12 mouse cellular contexts compared by ENCODE assay signal in genomic region chr5:73206722-73207121, GRCm38 (mm10). TPM values are rescaled to one million over a fixed set of nuclear protein-coding genes. Genes with fewer than 3 reads are reported as not detected.
DNase-seq lines count a peak whose midpoint lies in the region; ATAC-seq and TF ChIP-seq lines count a peak whose summit lies in the region.
"Had no signal": no experiment of that assay in that cellular context is flagged by ENCODE, and none has a peak within 500 bp of the region (broad histone marks: within the 10 kb centered on the region; RNA-seq: fewer than 3 reads in every experiment).

No protein-coding gene starts in this region.

- no peaks in the 10 kb centered on the region for H3K9me3 ChIP-seq in liver, postnatal 0 days (ENCODE audit: low read length)
- no peaks in the 10 kb centered on the region for H3K9me3 ChIP-seq in liver, embryonic 11.5 days (ENCODE audit: control insufficient read depth, low read length)
- H3K9me3 ChIP-seq: embryonic facial prominence, embryonic 15.5 days had no signal

- H3K4me2 ChIP-seq in liver, postnatal 0 days (ENCODE audit: low read depth, low read length): 0 out of 2 replicates have a peak overlapping the region, but pooled peaks have one; percentile 39
- H3K4me2 ChIP-seq in liver, embryonic 11.5 days: no peak overlapping the region
- H3K4me2 ChIP-seq: embryonic facial prominence, embryonic 15.5 days had no signal

- no peaks in the 10 kb centered on the region for H3K27me3 ChIP-seq in heart, adult 2 months (ENCODE audit: control insufficient read depth, insufficient read depth, low read length)
- no peaks in the 10 kb centered on the region for H3K27me3 ChIP-seq in liver, postnatal 0 days (ENCODE audit: insufficient read depth, low read length)
- H3K27me3 ChIP-seq in liver, embryonic 11.5 days (replicated peaks; ENCODE audit: control insufficient read depth, insufficient read depth, low read length): no peaks in the 10 kb centered on the region
- H3K27me3 ChIP-seq: embryonic facial prominence, embryonic 15.5 days had no signal

- no peak for DNase-seq in heart, adult 2 months
- DNase-seq in heart, adult 18-20 months: no peak
- DNase-seq in liver, postnatal 0 days: no peak
- no peak for DNase-seq in liver, embryonic 11.5 days (ENCODE audit: low spot score)
- peak; percentile 64 for DNase-seq in thymus, postnatal 4 days
- no peak for DNase-seq in adrenal gland, adult 18-20 months (ENCODE audit: low spot score in 2 of 2)
- DNase-seq: adrenal gland, postnatal 25 days; gastrocnemius, postnatal 10 days had no signal

- H3K4me3 ChIP-seq in heart, adult 2 months: no peak overlapping the region
- no peak overlapping the region for H3K4me3 ChIP-seq in liver, postnatal 0 days (ENCODE audit: low read depth, low read length)
- H3K4me3 ChIP-seq in liver, embryonic 11.5 days (ENCODE audit: low read depth, low read length): no peak overlapping the region
- H3K4me3 ChIP-seq: embryonic facial prominence, embryonic 15.5 days had no signal

- 50% methylated on average over 9 of the region's 9 CpGs for WGBS in heart, adult 2 months
- WGBS in liver, postnatal 0 days (ENCODE audit: insufficient replicate concordance): 45% methylated on average over 9 of the region's 9 CpGs
- WGBS in liver, embryonic 11.5 days: 60% methylated on average over 9 of the region's 9 CpGs

- TF ChIP-seq POLR2A in heart, adult 2 months (IDR thresholded peaks at IDR 0.05; ENCODE audit: insufficient read depth, low read depth, low read length): no peak

- peaks cover 9% of the 10 kb centered on the region for H3K36me3 ChIP-seq in heart, adult 2 months (ENCODE audit: control insufficient read depth, insufficient read depth, low read length)
- no peaks in the 10 kb centered on the region for H3K36me3 ChIP-seq in liver, postnatal 0 days (replicated peaks; ENCODE audit: insufficient read depth, low read length)
- no peaks in the 10 kb centered on the region; the same call in 1 of the 2 replicates for H3K36me3 ChIP-seq in liver, embryonic 11.5 days (ENCODE audit: control insufficient read depth, insufficient read depth, low read length)
- H3K36me3 ChIP-seq: embryonic facial prominence, embryonic 15.5 days had no signal

- no peak overlapping the region for H3K9ac ChIP-seq in heart, adult 2 months (ENCODE audit: low read depth, low read length)
- H3K9ac ChIP-seq in liver, postnatal 0 days (replicated peaks): no peak overlapping the region
- H3K9ac ChIP-seq in liver, embryonic 11.5 days (ENCODE audit: low read depth, low read length): no peak overlapping the region
- H3K9ac ChIP-seq: embryonic facial prominence, embryonic 15.5 days had no signal

- peak overlapping the region; percentile 40 for H3K27ac ChIP-seq in heart, adult 2 months
- H3K27ac ChIP-seq in liver, postnatal 0 days (ENCODE audit: low read depth): peak overlapping the region; percentile 71
- H3K27ac ChIP-seq in liver, embryonic 11.5 days (ENCODE audit: low read depth, low read length): no peak overlapping the region
- H3K27ac ChIP-seq: embryonic facial prominence, embryonic 15.5 days had no signal

- no peak for TF ChIP-seq EP300 in heart, adult 2 months (IDR thresholded peaks at IDR 0.05; ENCODE audit: insufficient read depth, low read depth, low read length)
- TF ChIP-seq EP300 in liver, postnatal 0 days (IDR thresholded peaks at IDR 0.05; ENCODE audit: low read depth): no peak

- H3K4me1 ChIP-seq in heart, adult 2 months (ENCODE audit: control insufficient read depth, insufficient read depth, low read length): peaks cover 3% of the 10 kb centered on the region; the same call in 1 of the 2 replicates
- peaks cover 5% of the 10 kb centered on the region; the same call in 1 of the 2 replicates for H3K4me1 ChIP-seq in liver, postnatal 0 days (ENCODE audit: insufficient read depth)
- peaks cover 13% of the 10 kb centered on the region for H3K4me1 ChIP-seq in liver, embryonic 11.5 days (replicated peaks; ENCODE audit: control insufficient read depth, insufficient read depth, low read length)

- peak; percentile 35; the same call in 1 of the 2 replicates for ATAC-seq in liver, postnatal 0 days
- no peak for ATAC-seq in liver, embryonic 11.5 days (replicated peaks; ENCODE audit: low FRiP score)
- ATAC-seq in megakaryocyte, adult 5-6 weeks (ENCODE audit: poor library complexity, severe bottlenecking): 0 out of 2 replicates have a peak, but pooled peaks have one; percentile 4
- no peak for ATAC-seq in monocyte, adult 5-6 weeks (replicated peaks; ENCODE audit: insufficient number of reproducible peaks, low FRiP score, low TSS enrichment, poor library complexity, severe bottlenecking)
- ATAC-seq: forebrain, embryonic 14.5 days had no signal

- H3K79me2 ChIP-seq in heart, adult 2 months (replicated peaks; ENCODE audit: control insufficient read depth, insufficient read depth, low read length): peaks cover 8% of the 10 kb centered on the region; the same call in 1 of the 2 replicates

- no peak for TF ChIP-seq CTCF in heart, adult 2 months (IDR thresholded peaks at IDR 0.05)
- no peak for TF ChIP-seq CTCF in liver, postnatal 0 days (IDR thresholded peaks at IDR 0.05; ENCODE audit: low read depth)

- intact Hi-C loops in heart, adult 2 months (cut with DNase I): no loop called here

RNA-seq across cellular contexts. Expression of gene Fryl, which starts 49.7 kb away (rescaled TPM):
- 10 to 100 TPM; 32.9 to 40.7 TPM for total RNA-seq in heart, adult 2 months (2021)
- 25.9 and 27.4 TPM in 2 replicates for polyA plus RNA-seq in heart, adult 2 months (2012; rRNA removed)
- total RNA-seq in heart, adult 18-20 months (2021): 10 to 100 TPM; 28.8 to 40.5 TPM
- polyA plus RNA-seq in liver, postnatal 0 days (2015; fragmentation: Nextera tagmentation; extraction: Ambion mirVana): 22.8 and 25.8 TPM in 2 replicates
- polyA plus RNA-seq in liver, embryonic 11.5 days (2014; fragmentation: Nextera tagmentation; extraction: Ambion mirVana): 35.4 and 39.7 TPM in 2 replicates
- total RNA-seq in megakaryocyte, adult 5-6 weeks (2015): 56.7 and 59.1 TPM in 2 replicates
- 79.8 and 80.9 TPM in 2 replicates for total RNA-seq in megakaryocyte, adult 5-6 weeks (2017)
- total RNA-seq in adrenal gland, adult 18-20 months (2021): 10 to 100 TPM; 28.9 to 32.8 TPM
- 123 to 248 TPM (median 154 TPM) in 3 replicates for total RNA-seq in monocyte, adult 5-6 weeks (2017)

Comparison
In these comparisons a context has a peak if more than half of its experiments do, and no peak if none do; other contexts are left out.
1. ATAC-seq: peak in liver, postnatal 0 days (single experiment) and megakaryocyte, adult 5-6 weeks (single experiment); none in liver, embryonic 11.5 days (single experiment) and monocyte, adult 5-6 weeks (single experiment).